11 mouse cellular contexts compared by ENCODE assay signal in the genomic region with DNA sequence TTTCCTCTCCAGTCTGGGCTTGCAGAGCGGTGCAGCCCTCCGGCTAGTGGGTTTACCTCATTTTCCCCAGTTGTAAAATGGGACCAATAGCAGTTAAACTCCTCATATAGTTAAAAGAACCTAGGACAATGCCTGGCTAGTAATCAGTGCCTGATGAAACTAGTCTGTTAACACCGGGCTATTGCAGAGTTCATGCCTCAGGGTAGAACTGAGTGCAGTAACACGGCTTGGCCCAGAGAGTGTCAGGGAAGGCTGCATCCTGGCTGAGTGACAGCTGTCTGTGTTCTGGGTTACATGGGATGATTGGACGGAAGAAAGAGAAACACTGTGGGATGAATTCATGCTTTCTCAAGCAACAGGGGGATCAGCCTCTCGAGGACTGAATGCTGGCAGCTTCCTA. TPM values are rescaled to one million over a fixed set of nuclear protein-coding genes. Genes with fewer than 3 reads are reported as not detected.
DNase-seq lines count a peak whose midpoint lies in the region; ATAC-seq and TF ChIP-seq lines count a peak whose summit lies in the region.
"Had no signal": no experiment of that assay in that cellular context is flagged by ENCODE, and none has a peak within 500 bp of the region (broad histone marks: within the 10 kb centered on the region; RNA-seq: fewer than 3 reads in every experiment).

No protein-coding gene starts in this region.

- peaks cover 21% of the 10 kb centered on the region for H3K36me3 ChIP-seq in heart, embryonic 14.5 days (ENCODE audit: control insufficient read depth, insufficient read depth, low read length)
- H3K36me3 ChIP-seq in limb, embryonic 13.5 days = no peaks in the 10 kb centered on the region
- no peaks in the 10 kb centered on the region for H3K36me3 ChIP-seq in limb, embryonic 10.5 days
- H3K36me3 ChIP-seq in midbrain, postnatal 0 days (ENCODE audit: insufficient read depth, low read length) = no peaks in the 10 kb centered on the region
- no peaks in the 10 kb centered on the region for H3K36me3 ChIP-seq in liver, embryonic 11.5 days (ENCODE audit: control insufficient read depth, insufficient read depth, low read length)

- no peak overlapping the region for H3K4me3 ChIP-seq in heart, embryonic 14.5 days (ENCODE audit: control insufficient read depth in 1 of 2, insufficient read depth in 1 of 2, low read depth in 1 of 2, low read length in 2 of 2)
- no peak overlapping the region for H3K4me3 ChIP-seq in limb, embryonic 13.5 days
- no peak overlapping the region for H3K4me3 ChIP-seq in limb, embryonic 10.5 days
- no peak overlapping the region for H3K4me3 ChIP-seq in midbrain, postnatal 0 days (ENCODE audit: low read depth, low read length)
- no peak overlapping the region for H3K4me3 ChIP-seq in liver, embryonic 11.5 days (ENCODE audit: low read depth, low read length)
- H3K4me3 ChIP-seq: left cerebral cortex, adult 2 months had no signal

- DNase-seq in heart, postnatal 25 days (ENCODE audit: low spot score) = no peak
- DNase-seq in limb, embryonic 10.5 days (ENCODE audit: low spot score) = no peak
- peak; percentile 87 for DNase-seq in fat pad, adult 2 months (ENCODE audit: extremely low read depth, low read depth, low spot score)
- DNase-seq in midbrain, postnatal 0 days (ENCODE audit: low spot score) = no peak
- no peak for DNase-seq in liver, embryonic 11.5 days (ENCODE audit: low spot score)
- no peak for DNase-seq in gastrocnemius, adult 18-20 months (ENCODE audit: low spot score)
- DNase-seq: cerebellum, postnatal 25 days; lung, adult 18-20 months had no signal

- H3K4me2 ChIP-seq in heart, embryonic 14.5 days (ENCODE audit: low read length) = 0 out of 2 replicates have a peak overlapping the region, but pooled peaks have one; percentile 9
- no peak overlapping the region for H3K4me2 ChIP-seq in limb, embryonic 13.5 days (replicated peaks)
- H3K4me2 ChIP-seq in midbrain, postnatal 0 days (ENCODE audit: low read depth, low read length, poor library complexity, severe bottlenecking) = peak overlapping the region; percentile 1; the same call in 1 of the 2 replicates
- no peak overlapping the region for H3K4me2 ChIP-seq in liver, embryonic 11.5 days

- WGBS in heart, embryonic 14.5 days = 67% methylated on average over 6 of the region's 6 CpGs
- 53% methylated on average over 6 of the region's 6 CpGs for WGBS in limb, embryonic 13.5 days
- 74% methylated on average over 6 of the region's 6 CpGs for WGBS in limb, embryonic 10.5 days
- WGBS in midbrain, postnatal 0 days = 59% methylated on average over 6 of the region's 6 CpGs
- 72% methylated on average over 6 of the region's 6 CpGs for WGBS in liver, embryonic 11.5 days

- no peak for TF ChIP-seq CTCF in midbrain, postnatal 0 days (IDR thresholded peaks at IDR 0.05)

- H3K9ac ChIP-seq in heart, embryonic 14.5 days (ENCODE audit: low read length) = no peak overlapping the region
- 0 out of 2 replicates have a peak overlapping the region, but pooled peaks have one; percentile 26 for H3K9ac ChIP-seq in limb, embryonic 13.5 days
- H3K9ac ChIP-seq in midbrain, postnatal 0 days (replicated peaks; ENCODE audit: low read length, poor library complexity, severe bottlenecking) = no peak overlapping the region
- no peak overlapping the region for H3K9ac ChIP-seq in liver, embryonic 11.5 days (ENCODE audit: low read depth, low read length)

- peaks cover 12 to 48% of the 10 kb centered on the region in 2 experiments for H3K4me1 ChIP-seq in heart, embryonic 14.5 days (ENCODE audit: control insufficient read depth in 2 of 2, insufficient read depth in 2 of 2, low read length in 2 of 2)
- peaks cover 17% of the 10 kb centered on the region for H3K4me1 ChIP-seq in limb, embryonic 13.5 days
- peaks cover 20% of the 10 kb centered on the region for H3K4me1 ChIP-seq in limb, embryonic 10.5 days
- peaks cover 15% of the 10 kb centered on the region; the same call in 1 of the 2 replicates for H3K4me1 ChIP-seq in midbrain, postnatal 0 days (ENCODE audit: insufficient read depth, low read length)
- H3K4me1 ChIP-seq in liver, embryonic 11.5 days (replicated peaks; ENCODE audit: control insufficient read depth, insufficient read depth, low read length) = no peaks in the 10 kb centered on the region

- ATAC-seq in heart, embryonic 14.5 days (ENCODE audit: insufficient number of reproducible peaks, insufficient read depth, low FRiP score, low read depth) = no peak
- ATAC-seq in limb, embryonic 13.5 days (ENCODE audit: low FRiP score, low read depth) = no peak
- no peak for ATAC-seq in midbrain, postnatal 0 days (ENCODE audit: low FRiP score)
- ATAC-seq in liver, embryonic 11.5 days (replicated peaks; ENCODE audit: low FRiP score) = no peak

- H3K9me3 ChIP-seq in heart, embryonic 14.5 days (ENCODE audit: control insufficient read depth, low read length) = no peaks in the 10 kb centered on the region
- H3K9me3 ChIP-seq in limb, embryonic 13.5 days = no peaks in the 10 kb centered on the region
- H3K9me3 ChIP-seq in limb, embryonic 10.5 days (replicated peaks) = no peaks in the 10 kb centered on the region
- no peaks in the 10 kb centered on the region for H3K9me3 ChIP-seq in midbrain, postnatal 0 days (ENCODE audit: low read length)
- H3K9me3 ChIP-seq in liver, embryonic 11.5 days (ENCODE audit: control insufficient read depth, low read length) = no peaks in the 10 kb centered on the region

- H3K27ac ChIP-seq in heart, embryonic 14.5 days (replicated peaks in 1 of 2; ENCODE audit: control insufficient read depth in 1 of 2, insufficient read depth in 1 of 2, low read depth in 2 of 2, low read length in 2 of 2) = no peak overlapping the region
- H3K27ac ChIP-seq in limb, embryonic 13.5 days = no peak overlapping the region
- H3K27ac ChIP-seq in limb, embryonic 10.5 days = no peak overlapping the region
- H3K27ac ChIP-seq in midbrain, postnatal 0 days (ENCODE audit: low read depth, low read length) = no peak overlapping the region
- H3K27ac ChIP-seq in liver, embryonic 11.5 days (ENCODE audit: low read depth, low read length) = no peak overlapping the region
- H3K27ac ChIP-seq: left cerebral cortex, adult 2 months had no signal

- intact Hi-C loops in heart, postnatal 25 days (cut with DNase I) = loop anchor here (10.0 kb wide), 1 partner anchor 331 kb away; a partner anchor contains a TSS

- H3K27me3 ChIP-seq in heart, embryonic 14.5 days (ENCODE audit: control insufficient read depth, insufficient read depth, low read length) = no peaks in the 10 kb centered on the region
- no peaks in the 10 kb centered on the region for H3K27me3 ChIP-seq in limb, embryonic 13.5 days
- H3K27me3 ChIP-seq in limb, embryonic 10.5 days (ENCODE audit: low read depth, poor library complexity, severe bottlenecking) = no peaks in the 10 kb centered on the region
- H3K27me3 ChIP-seq in midbrain, postnatal 0 days (ENCODE audit: insufficient read depth, low read length) = no peaks in the 10 kb centered on the region
- H3K27me3 ChIP-seq in liver, embryonic 11.5 days (replicated peaks; ENCODE audit: control insufficient read depth, insufficient read depth, low read length) = no peaks in the 10 kb centered on the region

RNA-seq across cellular contexts. Expression of a gene that starts 3.1 kb away (rescaled TPM):
- polyA plus RNA-seq in heart, embryonic 14.5 days (2014; fragmentation: Nextera tagmentation; extraction: Ambion mirVana) = 52.9 and 57.9 TPM in 2 replicates
- 10 to 100 TPM; 37.1 to 42.5 TPM for total RNA-seq in heart, postnatal 25 days (2021)
- 15.0 and 16.0 TPM in 2 replicates for polyA plus RNA-seq in limb, embryonic 13.5 days (2015; fragmentation: Nextera tagmentation; extraction: Ambion mirVana)
- polyA plus RNA-seq in limb, embryonic 10.5 days (2016; fragmentation: Nextera tagmentation; extraction: Ambion mirVana) = 8.3 and 10.2 TPM in 2 replicates
- 38.3 and 40.1 TPM in 2 replicates for total RNA-seq in midbrain, postnatal 0 days (2014; rRNA removed)
- polyA plus RNA-seq in midbrain, postnatal 0 days (2015; fragmentation: Nextera tagmentation; extraction: Ambion mirVana) = 55.3 and 59.7 TPM in 2 replicates
- 5.8 and 6.3 TPM in 2 replicates for polyA plus RNA-seq in liver, embryonic 11.5 days (2014; fragmentation: Nextera tagmentation; extraction: Ambion mirVana)
- 1 to 10 TPM; 2.4 to 4.2 TPM for total RNA-seq in gastrocnemius, adult 18-20 months (2021)

Comparison
In these comparisons a context has a peak if more than half of its experiments do, and no peak if none do; other contexts are left out.
1. H3K4me2 ChIP-seq: peak in heart, embryonic 14.5 days (single experiment) and midbrain, postnatal 0 days (single experiment); none in limb, embryonic 13.5 days (single experiment) and liver, embryonic 11.5 days (single experiment).